Mouse (Mus musculus): ENCODE measurements around the gene Kif5a. TPM values are rescaled to one million over a fixed set of nuclear protein-coding genes. Genes with fewer than 3 reads are reported as not detected.
A peak's percentile ranks its signal among the peaks of the same experiment; 100 is the strongest.

Gene Kif5a
- total RNA-seq, 2 experiments from 2014 or later, result 5.4 to 8.0 TPM

DNA sequence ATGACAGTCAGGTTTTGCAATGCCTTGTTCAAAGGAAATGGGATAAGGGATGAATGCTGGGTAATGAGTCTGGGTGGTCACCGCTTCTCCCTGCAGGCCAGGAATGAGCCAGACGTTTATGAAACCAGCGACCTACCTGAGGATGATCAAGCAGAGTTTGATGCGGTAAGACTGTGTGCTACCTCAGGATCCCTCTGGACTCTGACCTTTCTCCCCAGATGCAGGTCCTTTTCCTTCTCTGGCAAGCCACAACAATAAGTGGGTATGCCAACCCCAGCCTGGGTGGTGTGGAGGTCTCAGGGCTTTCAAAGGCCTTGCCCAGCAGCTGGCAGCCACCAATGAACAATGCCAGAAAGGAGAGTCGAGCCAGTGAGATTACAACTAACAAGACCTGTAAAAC, 4.2 kb upstream of the Kif5a start:
- DNase-seq (ENCODE audit: low spot score in 2 of 2), result no peak

DNA sequence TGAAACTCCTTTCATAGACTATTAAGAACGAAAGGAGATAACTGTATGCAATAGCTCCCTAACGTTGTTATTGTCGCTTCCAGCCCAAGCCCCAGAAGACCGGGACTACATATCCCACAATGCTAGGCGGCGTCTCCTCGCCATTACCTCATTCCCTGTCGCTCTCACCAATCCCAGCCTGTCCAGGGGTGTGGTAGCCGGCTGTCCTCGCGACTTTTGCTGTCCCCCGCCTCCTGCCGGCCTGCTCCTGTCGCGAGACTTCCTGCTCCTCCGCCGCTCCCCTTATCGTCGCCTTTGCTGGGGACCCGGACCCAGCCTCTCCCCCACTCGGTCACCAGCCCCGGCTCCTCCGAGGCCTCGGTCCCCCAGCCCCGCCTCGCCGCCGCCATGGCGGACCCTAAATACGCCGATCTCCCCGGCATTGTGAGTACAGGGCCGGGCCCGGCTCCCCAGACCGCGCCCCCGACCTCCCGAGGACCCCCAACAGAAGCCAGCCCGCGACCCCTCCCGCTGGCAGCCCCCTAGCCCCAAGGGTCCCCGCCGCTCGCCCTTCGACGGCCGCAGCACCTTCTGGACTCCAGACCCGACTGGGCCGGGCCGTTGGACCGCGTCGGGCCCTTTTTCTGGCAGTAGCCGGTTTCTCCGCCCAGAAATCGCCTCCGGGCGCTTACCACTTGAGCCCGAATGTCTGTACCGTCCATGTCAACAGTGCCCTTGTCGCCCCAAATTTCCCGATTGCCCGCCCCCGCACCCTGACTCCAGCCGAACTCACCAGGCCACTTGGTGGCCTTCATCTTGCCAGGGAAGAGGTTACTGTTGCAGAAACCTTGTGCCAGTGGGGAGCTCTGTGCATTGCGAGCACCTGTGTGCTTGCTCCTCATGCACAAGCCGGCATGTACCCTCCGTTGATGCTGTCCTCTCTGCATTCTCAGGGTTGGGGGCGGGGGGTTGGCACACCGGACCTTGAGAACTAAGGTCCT, 3.3 kb upstream of the Kif5a start, which contains the start of gene Dctn2:
Gene Dctn2 (plus strand): TSS at position 257 of the 980 bp plus-strand sequence.
- DNase-seq (ENCODE audit: low spot score in 2 of 2), result peak; percentile 87 to 88

DNA sequence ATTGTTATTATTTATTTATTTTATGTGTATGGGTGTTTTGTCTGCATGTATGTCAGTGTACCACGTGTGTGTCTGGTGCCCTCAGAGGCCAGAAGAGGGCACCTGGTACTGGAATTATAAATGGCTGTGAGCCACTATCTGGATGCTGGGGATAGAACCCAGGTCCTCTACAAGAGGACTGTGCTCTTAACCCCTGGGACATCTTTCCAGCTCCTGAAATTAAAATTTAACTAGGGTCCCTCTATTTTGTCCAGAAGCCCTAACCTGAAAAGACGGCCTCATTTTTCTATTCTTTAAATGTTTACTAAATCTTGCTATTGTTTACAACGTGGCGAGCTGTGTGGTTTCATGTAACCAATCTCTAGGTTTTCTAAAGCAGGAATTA, 2.6 kb upstream of the Kif5a start:
- DNase-seq (ENCODE audit: low spot score in 2 of 2), result no peak

DNA sequence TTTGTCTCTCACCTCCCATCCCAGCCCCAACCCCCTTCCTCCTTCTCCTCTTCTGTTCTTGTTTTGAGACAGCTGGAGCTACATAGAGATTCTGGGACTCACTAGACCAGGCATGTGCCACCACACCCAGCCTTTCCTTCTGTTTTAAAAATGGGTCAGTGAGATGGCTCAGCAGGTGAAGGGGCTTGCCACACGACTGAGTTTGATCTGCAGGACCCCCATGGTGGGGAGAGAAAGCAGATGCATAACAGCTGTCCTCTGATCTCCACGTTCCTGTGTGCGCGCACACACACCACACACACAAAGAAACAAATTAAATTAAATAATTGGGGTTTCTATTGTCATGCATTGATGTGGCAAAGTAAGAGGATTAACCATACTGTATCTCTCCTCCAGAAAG, 1.8 kb upstream of the Kif5a start:
- DNase-seq (ENCODE audit: low spot score in 2 of 2), result no peak

DNA sequence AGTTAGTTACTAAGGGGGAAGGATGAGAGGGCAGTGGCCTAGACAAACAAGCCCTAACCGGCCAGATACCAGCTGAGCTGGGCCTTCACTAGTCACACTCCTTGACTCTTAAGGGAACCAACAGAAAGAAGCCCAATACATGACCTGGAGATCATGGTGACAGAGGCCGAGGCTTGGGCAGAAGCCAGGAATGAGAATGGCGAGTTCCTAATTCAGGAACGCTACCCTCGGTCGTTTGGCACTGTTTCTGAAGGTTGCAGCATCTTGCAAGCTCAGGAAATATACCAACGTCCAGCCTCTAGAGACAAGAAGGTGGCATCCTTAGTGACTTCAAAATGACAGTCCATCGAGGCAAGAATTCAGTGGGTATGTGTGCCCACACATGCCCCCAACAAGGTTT, 1.2 kb upstream of the Kif5a start:
- no peak for DNase-seq (ENCODE audit: low spot score in 2 of 2)

DNA sequence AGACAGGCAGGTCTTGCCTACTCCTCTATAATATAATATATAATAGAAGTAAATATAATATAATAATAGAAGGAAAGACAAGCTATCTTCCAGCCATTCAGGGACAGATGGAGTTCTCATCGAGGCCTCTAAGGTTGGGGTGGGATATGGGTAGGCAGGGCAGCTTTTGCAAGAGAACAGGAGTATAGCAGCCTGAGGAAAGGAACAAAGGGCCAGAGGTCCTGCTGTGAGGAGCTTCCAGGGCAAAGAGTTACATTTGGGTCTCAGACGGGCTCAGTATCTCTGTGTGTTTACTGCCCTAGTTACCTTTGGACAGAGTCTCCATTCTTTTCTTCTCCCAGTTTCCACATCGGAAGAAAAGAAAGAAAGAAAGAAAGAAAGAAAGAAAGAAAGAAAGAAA, 483 bp upstream of the Kif5a start:
- DNase-seq (ENCODE audit: low spot score in 2 of 2), result no peak

DNA sequence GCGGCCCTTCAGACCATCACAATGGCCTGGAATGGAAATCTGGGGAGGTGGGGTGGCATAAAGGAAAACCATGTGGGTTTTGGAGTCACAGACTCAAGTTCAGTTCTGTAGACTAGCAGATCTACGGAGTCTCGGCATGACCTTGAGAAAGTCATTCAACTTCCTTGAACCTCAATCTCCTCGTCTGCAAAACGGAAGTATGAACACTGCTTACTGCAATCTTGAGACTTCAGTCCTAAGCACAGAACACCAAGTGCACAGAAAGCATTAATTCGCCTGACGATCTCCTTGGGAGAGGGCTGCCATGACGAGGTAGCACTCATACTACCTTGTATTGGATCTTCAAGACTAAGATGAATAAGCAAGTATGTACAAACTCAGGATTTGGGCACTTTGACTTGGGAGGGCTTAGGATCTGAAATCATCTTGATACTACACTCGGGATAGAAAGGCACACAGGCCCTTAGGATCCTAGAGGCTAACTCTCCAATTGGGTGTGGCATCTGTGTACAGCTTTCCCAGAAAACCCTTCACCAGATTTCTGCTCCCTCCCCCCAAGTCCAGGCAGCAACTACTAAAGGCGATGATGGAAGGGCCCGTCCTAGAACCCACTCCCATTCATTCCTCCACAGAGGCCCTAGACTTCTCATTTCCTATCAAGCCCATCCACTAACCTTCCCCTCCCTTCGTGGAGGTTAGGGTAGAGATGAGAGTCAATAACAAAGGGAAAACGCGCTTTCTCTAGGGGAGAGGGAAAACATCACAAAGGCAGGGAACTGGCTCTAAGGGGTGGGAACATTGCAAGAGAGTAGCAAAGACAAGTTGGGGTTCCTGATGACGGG, 1.2 kb downstream of the Kif5a start:
- DNase-seq (ENCODE audit: low spot score in 2 of 2), result no peak

DNA sequence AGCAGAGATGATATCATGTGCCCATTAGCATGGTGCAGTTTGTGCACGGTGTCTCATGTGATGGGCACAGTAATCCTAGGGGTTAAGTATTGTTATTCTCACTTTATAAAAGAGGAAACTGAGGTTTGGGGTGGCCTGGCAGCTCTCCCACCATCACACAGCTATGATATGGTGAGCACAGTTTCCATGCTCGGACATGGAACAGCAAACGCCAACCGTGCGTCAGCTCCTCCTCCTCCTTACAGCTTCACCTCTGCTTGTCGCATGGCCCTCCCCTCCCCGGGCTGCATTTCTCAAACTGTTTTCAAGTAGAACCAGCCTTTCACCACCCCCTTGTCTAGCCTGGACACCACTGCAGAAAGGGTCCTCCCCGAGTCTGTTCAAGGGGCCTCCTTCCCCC, 4.7 kb downstream of the Kif5a start:
- DNase-seq (ENCODE audit: low spot score in 2 of 2), result no peak

DNA sequence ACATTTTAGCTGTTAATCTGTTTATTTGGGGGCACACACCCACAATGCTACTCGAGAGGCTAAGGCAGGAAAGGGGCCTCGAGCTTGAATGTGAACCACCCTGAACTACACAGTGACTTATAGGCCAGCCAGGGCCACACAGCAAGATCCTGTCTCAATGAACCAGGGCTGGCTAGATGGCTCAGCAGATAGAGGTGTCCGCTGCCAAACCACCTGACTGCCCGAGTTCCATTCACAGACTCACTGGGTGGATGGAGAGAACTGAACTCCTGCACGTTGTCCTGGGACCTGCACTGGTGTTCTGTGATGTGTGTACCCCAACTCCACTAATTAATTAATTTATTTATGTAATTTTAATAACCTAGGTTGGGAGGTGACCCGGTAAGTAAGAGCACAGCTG, 5.4 kb downstream of the Kif5a start:
- no peak for DNase-seq (ENCODE audit: low spot score in 2 of 2)

DNA sequence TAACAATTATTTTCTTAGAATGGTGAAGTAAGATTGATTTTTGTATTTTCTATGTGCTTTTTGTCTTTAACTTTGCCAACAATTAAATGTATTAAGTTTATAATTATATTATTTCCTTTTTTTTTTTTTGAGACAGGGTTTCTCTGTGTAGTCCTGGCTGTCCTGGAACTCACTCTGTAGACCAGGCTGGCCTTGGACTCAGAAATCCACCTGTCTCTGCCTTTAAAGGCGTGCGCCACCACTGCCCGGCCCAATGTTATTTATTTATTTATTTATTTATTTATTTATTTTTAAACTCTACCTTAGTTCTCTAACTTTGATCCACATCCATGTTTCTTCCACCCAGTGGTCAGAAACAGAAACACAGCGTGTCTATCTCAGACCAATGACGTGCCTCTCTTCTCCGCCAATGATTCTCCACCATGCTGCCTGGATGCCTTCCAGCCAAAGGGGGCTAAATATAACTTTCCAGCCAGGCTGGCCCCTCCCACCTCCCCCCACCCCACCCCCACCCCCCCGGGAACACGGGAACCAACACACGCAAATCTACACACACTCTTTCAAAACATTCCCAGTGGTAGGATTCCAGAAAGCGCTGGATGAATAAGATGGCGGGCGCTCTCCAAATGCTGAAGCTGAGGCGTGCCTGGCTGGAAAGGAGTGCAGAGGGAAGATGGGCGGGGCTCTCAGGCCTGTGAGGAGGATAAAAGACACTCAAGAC, 7.4 kb downstream of the Kif5a start:
- peak; percentile 27 to 37 for DNase-seq (ENCODE audit: low spot score in 2 of 2)

DNA sequence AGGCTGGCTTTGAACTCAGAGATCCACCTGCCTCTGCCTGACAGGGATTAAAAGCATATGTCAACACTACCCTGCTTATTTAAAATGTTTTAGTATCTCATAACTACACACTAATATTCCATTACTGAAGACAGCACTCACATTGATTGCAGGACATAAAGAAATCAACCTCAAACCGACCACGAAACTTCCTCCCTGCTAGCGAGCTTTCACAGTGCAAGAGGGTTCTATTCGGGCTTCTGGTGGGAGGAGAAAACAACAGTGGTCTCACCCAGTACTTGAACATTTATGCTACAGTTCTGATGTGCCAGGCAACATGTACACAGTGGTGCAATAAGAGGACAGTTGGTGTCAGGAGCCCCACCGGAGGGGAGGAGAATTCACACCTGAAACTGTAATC, 12.3 kb downstream of the Kif5a start:
- no peak for DNase-seq (ENCODE audit: low spot score in 2 of 2)

DNA sequence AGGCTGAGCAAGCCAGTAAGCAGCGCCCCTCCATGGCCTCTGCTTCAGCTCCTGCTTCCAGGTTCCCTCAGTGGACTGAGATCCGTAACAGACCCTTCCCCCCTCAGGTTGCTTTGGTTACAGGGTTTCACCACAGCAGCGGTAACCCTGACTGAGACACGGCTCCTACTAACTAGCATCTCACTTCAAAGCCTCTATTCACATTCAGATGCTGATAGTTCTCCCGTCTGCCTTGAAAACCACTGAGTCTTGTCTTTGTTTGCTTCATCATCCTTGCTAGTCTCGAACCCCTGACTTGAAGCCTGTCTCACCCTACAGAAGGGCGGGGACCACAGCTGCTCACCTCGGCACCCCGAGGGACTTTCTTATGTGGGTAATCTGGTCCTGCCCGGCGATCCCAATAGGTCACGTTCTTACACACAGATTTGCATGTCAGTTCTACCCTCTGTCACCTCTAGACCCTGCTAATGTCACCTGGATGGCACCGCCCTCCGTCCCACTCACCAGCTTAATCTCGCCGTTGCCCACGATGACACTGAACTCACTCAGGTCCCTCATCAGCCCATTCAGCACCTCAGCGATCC, 24.8 kb downstream of the Kif5a start:
- DNase-seq (ENCODE audit: low spot score in 2 of 2), result no peak

DNA sequence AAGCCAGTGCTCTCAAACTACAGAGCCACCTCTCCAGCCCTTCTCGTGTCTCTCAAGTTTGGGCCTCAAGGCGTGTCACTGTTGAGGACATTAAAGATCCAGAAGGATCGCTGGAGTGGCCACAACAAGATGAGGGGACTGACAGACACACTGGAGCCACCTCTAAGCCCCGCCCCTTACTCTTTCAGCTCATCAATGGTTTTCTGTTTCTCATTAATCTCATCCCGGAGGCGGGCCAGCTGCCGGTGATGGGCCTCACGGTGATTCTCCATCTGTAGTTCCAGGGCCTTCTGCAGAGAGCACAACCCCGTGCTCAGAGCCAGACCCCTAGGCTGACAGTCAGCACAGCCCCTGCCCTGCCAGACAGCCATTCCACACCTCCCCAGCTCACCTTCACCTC, 26.6 kb downstream of the Kif5a start:
- DNase-seq (ENCODE audit: low spot score in 2 of 2), result no peak

DNA sequence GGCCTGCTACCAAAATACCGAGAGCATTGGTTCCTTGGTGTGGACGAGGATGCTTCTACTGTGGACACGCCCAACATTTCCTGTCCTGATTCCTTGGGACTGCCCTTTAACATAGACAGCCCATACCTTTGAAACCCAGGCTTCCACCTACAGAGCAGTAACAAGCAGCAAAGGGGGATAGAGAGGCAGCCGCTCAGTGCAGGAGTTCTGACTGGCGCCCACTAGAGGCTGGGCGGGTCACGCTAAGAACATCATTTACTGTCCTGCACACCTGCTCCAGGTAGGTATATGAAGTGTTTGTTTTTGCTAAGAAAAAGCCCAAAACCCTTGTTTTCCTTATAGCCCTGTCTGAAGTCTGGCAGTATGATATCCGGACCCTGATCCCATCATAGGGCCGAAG, 30.0 kb downstream of the Kif5a start:
- no peak for DNase-seq (ENCODE audit: low spot score in 2 of 2)

DNA sequence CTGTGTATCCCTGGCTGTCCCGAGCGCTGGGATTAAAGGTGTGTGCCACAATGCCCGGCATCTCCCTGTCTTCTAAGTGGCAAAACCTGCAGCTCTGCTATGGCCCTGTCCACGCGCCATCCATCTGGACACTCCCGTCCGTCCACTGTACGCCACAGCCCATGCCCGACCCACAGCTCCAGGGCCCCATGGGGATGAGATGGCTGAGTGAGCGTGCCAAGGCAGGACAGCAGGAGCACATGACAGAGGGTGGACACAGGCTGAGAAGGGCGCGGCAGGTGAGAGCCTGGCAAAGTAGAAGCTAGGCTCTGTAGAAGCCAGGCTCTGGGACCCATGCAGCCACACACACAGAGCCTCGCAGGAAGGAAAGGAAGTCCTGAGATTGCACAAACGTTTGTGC, 31.4 kb downstream of the Kif5a start:
- DNase-seq (ENCODE audit: low spot score in 2 of 2), result no peak

DNA sequence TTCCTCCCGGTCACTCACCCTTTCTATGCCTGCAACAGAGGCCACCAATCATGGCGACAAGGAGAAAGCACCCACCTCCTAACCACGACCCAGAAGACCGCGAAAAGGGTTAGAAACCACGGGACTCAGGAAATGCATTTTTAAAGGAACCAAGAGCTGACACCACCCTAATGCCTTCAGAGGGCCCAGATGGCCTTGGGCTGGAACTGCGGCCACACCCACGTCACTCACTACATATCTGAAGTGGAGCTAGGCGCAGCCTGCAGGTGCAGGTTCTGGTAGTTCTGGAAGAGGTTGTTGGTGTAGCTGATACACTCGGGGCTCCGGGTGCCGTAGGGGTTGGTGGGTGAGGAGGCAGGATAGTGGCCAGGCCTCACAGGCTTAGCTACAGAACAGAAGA, 32.5 kb downstream of the Kif5a start:
- no peak for DNase-seq (ENCODE audit: low spot score in 2 of 2)

DNA sequence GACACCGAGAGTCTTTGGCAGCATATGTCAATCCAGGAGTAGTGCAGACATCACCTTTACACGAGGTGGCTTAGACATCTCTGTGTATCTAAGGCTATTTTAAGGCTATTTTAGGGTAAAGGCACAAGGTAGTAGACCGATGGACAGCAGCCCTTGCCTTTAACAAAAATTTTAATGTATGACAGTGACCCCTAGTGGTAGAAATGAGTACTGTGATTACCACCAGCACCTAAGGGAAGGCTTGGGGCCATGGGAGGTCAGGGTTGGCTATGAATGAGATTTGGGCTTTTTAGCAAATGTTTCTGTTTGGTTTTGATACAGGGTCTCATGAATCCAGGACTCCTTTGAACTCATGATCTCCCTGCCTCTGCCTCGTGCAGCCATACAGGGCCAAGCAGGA, 34.3 kb downstream of the Kif5a start:
- DNase-seq (ENCODE audit: low spot score in 2 of 2), result peak in 1 of 2 experiments; percentile 30

DNA sequence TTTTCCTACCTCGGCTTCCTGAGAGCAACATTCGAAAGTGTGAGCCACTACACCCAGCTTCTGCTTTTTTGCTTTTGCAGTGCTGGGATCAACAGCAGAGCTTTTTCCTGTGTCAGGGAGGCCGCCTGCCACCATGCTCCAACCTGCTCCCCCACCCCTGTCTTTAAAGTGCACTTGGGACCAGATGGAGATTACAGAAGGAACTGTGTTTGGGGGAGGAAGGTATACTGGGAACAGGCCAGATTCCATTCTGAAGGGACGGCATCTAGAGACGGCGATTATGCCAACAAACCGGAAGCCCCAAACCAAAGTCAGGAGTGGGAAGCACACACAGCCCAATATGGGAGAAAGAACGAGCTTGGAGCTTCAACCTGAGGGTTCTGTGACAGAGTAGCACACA, 36.0 kb downstream of the Kif5a start:
- DNase-seq (ENCODE audit: low spot score in 2 of 2), result no peak

DNA sequence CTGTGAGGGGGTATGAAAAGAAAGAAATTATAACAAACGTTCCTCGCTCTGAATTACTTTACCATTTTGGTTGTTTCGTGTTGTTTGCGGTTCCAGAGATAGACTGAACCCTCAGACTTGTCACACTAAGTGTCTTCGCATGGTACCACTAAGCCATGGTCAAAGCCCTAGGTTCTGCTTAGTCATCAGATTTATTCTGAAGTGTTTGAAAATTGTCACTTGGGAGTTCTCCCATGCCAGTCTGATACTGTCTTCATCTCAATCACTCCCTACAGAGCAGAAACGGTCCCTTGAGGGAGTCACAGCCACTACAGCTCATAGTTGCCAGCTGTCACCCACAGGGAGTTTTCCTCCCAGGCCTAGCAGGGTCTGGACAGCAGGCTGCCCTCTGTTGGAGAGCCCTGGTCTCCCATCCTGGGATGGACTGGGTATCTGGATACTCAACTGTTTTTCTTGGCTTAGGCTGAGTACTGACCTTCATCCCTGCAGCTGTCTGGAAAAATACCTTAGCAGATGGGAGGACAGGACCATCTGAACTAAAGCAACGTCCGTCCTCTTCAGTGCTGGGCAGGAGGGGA, 36.7 kb downstream of the Kif5a start:
- peak in 1 of 2 experiments; percentile 21 for DNase-seq (ENCODE audit: low spot score in 2 of 2)

DNA sequence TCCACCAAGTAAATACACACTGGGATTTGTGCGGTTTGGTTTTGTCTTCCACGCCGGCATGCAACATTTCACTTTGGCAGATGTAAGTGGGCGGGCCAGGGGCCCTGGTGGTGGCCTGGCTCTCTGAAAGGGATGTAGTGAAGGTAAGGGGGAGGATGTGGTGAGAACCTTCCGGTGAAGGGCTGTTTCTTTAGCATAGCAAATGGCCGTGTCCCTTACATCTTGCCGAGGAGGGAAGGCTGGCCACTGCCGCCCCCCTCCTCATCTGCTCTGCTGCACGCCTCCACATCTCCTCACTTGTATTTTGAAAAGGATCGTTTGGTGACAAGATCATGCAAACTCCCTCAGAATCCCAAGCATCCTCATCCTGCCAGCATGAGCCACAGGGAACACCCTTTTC, 37.4 kb downstream of the Kif5a start:
- DNase-seq (ENCODE audit: low spot score in 2 of 2), result no peak

DNA sequence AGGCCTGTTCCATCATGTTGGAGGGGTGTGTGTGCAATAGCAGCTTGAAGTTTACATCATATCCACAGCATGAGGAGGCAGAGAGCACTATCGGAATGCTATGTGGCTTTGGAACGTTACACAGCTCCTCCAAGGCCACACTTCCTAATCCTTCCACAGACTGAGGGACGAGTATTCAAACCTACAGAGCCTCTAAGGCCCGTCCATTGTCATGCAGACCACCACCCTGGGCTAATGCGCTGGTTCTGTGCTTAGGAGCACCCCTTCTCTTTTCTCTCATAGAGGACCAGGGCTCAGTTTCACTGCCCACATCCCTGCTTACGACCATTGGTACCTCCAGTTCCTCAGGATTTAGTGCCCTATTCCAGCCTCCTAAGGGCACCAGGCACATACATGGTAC, 37.9 kb downstream of the Kif5a start:
- DNase-seq (ENCODE audit: low spot score in 2 of 2), result no peak

All from adrenal gland, adult 18-20 months (tissue).